Mouse (Mus musculus) kidney, postnatal 25 days (tissue): Measurements from ENCODE around the gene Il18rap.
"Not testable (repeated sequence)": the region's sequence is repeated elsewhere in the genome, so short reads cannot be mapped to it uniquely, and the experiment has no call there.

Experiments used
- DNase-seq, 2 experiments: peaks; one replicate each; pipeline ENCODE4 v3.0.0; 2021; ENCODE audit warnings: mixed read lengths in 2 of 2

Gene Il18rap

DNA sequence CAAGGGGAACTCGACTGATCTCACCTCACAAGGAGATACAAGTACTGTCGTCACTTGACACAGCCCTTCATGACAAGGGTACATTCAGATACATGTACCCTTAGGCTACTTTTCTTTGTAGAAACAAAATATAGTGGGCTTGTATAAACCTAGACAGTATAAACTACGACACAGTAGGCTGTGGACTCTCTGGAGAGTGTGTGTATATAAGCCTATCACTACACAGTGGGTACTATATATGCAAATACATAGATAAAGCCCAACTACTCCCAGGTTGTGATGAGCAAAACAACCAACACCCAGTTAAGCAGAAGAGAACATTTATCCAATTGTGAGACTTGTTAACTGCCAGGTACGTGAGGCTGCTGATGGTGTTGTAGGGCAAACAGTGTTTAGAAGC, 31.5 kb downstream of the Il18rap start:
- no peak for DNase-seq

DNA sequence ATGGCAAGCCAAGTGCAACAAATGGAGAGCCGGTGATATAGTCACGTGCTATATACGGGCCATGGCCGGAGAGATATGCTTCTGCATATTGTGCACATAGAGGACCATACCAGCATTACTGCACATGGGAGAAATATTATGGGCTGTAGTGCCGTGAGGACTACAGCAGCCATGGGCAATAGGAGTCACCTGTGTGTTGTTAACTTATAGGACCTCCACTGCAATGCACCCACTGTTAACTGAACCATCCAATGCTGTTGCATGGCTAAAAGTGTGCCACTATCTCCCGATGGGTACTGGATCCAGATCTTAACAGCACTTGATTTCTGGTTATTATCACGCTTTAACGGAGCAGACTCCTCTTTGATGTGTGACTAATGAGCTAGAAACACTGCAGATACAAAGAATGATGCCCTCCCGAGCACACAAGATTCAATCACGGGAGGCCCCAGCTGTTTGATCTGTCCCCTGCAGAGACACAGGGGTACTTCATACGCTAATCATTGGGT, 32.0 kb downstream of the Il18rap start:
- no peak for DNase-seq

DNA sequence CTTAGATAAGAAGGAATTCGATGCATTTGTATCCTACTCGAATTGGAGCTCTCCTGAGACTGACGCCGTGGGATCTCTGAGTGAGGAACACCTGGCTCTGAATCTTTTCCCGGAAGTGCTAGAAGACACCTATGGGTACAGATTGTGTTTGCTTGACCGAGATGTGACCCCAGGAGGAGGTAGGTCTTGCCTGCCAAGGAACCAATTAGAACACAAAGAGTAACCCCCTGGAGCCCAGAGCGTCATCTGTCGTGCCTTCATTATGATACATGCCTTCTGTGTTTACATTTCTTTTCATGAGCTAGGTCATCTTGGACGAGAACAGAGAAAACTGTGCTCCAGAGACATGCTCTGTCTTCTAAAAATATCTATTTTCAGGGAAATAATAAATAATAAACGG, 32.6 kb downstream of the Il18rap start:
- DNase-seq = no peak

DNA sequence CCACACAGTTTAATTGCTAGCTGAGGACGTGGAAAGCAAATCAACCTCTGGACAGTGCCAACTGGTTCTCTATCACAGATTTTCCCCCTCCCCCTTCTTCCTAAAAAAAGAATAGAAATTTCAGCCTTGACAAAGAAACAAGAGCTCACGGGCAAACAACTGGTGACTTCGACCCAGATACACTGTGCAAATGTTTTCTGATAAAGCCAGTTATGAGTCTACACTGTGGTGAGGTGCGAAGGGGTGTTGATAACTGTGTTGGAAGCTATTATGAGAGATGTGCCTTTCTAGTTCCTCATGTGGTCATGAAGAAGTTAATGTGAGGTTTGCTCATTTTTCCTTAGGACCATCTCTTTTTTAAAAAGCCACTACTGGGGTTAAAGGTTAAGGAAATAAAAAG, 54.2 kb downstream of the Il18rap start:
- DNase-seq = no peak

DNA sequence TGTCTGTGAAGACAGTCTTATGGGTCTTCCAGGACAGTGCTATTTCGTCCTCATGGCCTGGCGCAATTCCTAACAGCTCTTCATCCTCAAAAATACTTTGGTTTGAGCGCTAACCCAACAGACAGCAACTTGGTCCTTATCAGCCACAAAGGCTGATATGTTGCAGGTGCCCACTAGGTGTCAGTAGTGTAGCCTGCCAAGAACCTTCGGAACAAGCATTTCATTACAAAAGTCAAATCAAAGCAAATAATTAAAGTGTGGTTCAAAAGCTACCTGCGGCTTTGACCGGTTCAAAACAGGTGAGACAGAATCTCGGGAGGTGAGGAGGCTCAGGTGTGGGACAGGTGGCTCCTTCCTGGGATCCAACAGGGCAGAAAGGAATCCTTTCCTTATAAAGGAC, 64.6 kb downstream of the Il18rap start, which contains the start of gene Slc9a4:
Gene Slc9a4, plus strand, starts transcription at position 298 of the 400 bp plus-strand sequence.
- DNase-seq = peak; percentile 48 to 58

DNA sequence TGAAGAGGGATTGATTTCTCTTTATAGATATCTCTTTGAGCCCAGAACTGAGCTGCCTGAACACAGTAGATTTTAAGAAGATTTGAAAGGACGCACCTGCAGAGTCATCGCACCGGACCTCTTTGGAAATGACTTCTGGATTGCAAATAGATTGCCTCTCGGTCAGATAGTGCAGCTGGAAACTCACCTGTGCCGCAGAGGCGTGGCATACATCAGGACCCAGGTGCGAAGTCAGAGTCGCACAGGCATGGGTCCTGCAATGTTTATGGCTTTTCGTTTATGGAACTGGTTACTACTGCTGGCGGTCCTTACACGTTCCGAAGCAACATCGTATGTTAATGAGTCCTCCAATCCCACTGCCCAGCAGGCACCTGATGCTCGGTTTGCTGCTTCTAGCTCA, 65.1 kb downstream of the Il18rap start:
- no peak for DNase-seq

DNA sequence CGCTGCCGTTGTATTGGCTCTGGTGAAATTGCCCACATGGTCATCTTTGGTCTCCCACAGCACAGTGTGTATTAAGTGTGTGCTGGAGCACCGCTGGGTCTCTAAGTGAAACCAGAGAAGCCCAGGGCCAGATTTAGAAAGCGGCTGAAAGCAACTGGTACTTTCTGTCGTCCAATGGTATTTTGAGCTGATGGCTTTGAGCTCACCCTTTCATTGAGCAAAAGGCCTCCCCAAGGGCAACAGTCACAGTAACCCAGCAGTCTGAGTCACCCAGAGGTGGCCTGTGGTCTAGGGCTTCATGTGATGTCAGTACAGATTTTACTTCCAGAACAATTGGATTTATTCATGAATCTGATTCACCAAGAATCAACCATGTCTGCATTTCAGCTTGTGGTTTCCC, 71.6 kb downstream of the Il18rap start:
- no peak for DNase-seq

DNA sequence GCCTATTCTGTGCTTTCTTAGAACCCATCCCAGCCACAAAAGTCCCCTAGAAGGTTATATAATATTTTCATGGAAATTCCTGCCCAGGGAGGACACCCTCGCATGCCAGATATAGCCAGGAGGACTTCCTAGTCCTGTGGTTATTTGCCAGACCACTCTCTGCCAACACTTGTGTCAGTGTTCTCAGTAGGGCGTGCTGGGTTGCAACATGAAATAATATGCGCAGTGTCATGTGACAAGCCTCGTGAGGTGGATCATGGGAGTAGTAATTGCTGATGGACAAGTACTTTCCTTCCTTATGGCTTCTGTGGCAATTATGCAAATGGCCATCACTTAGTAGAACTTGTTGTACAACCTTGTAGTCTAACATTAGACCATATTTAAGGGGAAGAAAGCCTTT, 75.8 kb downstream of the Il18rap start:
- DNase-seq = no peak

DNA sequence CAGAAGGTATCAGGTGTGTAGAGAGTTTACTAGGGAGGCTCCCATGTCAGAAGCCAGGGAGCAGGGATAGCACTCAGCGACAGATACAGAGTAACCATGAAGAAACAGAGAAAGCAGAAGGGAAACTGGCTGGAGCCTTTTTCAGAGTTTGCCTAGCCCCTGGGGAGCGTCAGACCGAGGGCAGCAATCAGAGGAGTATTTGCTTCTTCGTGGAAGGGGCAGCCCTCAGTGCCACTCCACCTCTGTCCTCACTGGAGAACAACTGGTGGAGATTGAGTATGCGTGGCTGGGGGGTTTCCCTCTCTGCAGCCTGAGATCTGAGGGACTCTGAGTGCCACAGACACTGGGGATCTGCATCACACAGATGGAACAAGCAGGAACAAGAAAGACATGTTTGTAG, 82.7 kb downstream of the Il18rap start:
- no peak for DNase-seq

DNA sequence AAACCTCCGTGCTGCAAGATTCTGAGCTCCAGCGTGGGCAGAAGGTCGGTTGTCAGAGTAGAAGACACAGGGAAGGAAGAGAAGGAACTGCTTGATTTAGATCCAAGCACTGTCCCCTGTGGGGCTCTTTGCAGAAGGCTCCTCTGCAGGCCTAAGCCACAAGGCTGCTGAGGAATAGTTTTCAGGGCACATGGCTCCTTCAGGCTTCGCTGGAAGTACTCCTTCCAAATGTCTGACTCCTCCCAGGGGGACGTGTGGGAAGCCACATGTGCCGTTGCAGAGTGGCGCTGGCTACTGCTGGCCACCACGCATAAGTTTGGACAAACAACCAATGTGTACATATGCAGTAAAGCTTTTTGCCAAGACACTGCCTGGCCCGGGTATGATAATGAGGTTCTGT, 84.5 kb downstream of the Il18rap start:
- DNase-seq = not testable (repeated sequence)

DNA sequence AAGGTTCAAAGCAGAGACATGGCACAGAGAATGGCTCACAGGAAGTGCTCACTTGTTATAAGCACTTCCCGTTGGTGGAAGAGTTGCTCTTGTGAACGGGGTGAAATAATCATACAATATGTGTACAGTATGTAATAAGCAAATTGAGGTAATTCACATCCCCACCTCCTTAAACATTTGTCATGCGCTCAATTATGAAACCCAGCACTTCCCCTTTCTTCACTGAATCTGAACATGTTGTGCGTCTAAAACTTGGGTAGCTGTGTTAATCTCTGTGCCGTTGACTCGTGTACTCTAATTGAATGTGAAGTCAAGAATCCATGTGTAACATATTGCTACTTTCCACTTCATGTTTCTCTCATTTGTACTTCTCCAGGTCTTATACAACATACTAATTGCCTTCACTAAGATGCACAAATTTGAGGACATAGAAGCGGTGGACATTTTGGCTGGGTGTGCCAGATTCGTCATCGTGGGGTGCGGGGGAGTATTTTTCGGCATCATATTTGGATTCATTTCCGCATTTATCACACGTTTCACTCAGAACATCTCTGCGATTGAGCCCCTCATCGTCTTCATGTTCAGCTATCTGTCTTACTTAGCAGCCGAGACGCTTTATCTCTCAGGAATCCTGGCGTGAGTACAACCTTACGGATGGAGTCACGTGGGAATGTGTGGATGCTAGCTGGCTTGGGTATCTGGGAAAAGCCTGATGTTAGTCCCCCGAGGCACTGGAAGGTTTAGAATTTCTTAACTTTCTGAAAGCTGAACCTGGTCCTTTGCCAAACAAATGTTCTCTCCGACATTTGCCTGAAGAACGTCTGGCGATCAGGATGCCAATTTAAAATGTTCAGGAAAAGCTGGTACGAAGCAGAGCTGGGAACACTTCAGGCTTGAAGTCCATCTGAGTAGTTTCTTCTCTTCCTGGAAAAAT, 85.5 kb downstream of the Il18rap start:
- peak in 1 of 2 experiments; percentile 3 for DNase-seq
